Mouse (Mus musculus) embryonic facial prominence, embryonic 15.5 days (tissue): ENCODE measurements around the gene Traf2. TPM values are rescaled to one million over a fixed set of nuclear protein-coding genes. Genes with fewer than 3 reads are reported as not detected.
A peak's percentile ranks its signal among the peaks of the same experiment; 100 is the strongest.

Source experiments
- ATAC-seq: fragments of 200-750 bp; cut with Nextera tagmentation; 2 replicates; pipeline ENCODE4 v1.8.0; 2017; ENCODE audit warnings: low read depth, moderate TSS enrichment; ENCODE audit not compliant: insufficient number of reproducible peaks, low FRiP score, low TSS enrichment
- H3K27ac ChIP-seq: fragments of 300-500 bp; sonication (generic); replicated peaks from 2 replicates; pipeline ENCODE4 v1.5.1; 2015; ENCODE audit warnings: mild to moderate bottlenecking, inconsistent platforms
- H3K27me3 ChIP-seq: fragments of 300-500 bp; sonication (generic); 2 replicates; pipeline ENCODE4 v1.6.1; 2015; ENCODE audit warnings: inconsistent platforms
- H3K36me3 ChIP-seq: fragments of 300-500 bp; sonication (generic); 2 replicates; pipeline ENCODE4 v1.6.1; 2015; ENCODE audit warnings: mild to moderate bottlenecking, inconsistent platforms
- H3K4me1 ChIP-seq: fragments of 300-500 bp; sonication (generic); 2 replicates; pipeline ENCODE4 v1.6.1; 2015; ENCODE audit warnings: inconsistent platforms
- H3K4me2 ChIP-seq: fragments of 300-500 bp; sonication (generic); replicated peaks from 2 replicates; pipeline ENCODE4 v1.6.1; 2015; ENCODE audit warnings: mild to moderate bottlenecking, inconsistent platforms
- H3K4me3 ChIP-seq: fragments of 300-500 bp; sonication (generic); replicated peaks from 2 replicates; pipeline ENCODE4 v1.5.1; 2015; ENCODE audit warnings: mild to moderate bottlenecking, inconsistent platforms
- H3K9ac ChIP-seq: fragments of 300-500 bp; sonication (generic); 2 replicates; pipeline ENCODE4 v1.6.1; 2015; ENCODE audit warnings: inconsistent platforms
- H3K9me3 ChIP-seq: fragments of 300-500 bp; sonication (generic); replicated peaks from 2 replicates; pipeline ENCODE4 v1.6.1; 2016; ENCODE audit warnings: inconsistent platforms
- WGBS: fragments of 180-500 bp; shearing (Covaris S2); methylation state at CpG from one replicate; pipeline ENCODE4 v1.1.7; 2015; 5-methylcytosine and 5-hydroxymethylcytosine counted together
- polyA plus RNA-seq: library from polyadenylated mRNA; unstranded; fragments of >200 nt; fragmentation: Nextera tagmentation; extraction: Ambion mirVana; gene quantifications from 2 replicates; pipeline ENCODE4 v1.2.1, GENCODE M21; 2015

Traf2 gene
- polyA plus RNA-seq, 1 experiment from 2014 or later, result 36.2 TPM

DNA sequence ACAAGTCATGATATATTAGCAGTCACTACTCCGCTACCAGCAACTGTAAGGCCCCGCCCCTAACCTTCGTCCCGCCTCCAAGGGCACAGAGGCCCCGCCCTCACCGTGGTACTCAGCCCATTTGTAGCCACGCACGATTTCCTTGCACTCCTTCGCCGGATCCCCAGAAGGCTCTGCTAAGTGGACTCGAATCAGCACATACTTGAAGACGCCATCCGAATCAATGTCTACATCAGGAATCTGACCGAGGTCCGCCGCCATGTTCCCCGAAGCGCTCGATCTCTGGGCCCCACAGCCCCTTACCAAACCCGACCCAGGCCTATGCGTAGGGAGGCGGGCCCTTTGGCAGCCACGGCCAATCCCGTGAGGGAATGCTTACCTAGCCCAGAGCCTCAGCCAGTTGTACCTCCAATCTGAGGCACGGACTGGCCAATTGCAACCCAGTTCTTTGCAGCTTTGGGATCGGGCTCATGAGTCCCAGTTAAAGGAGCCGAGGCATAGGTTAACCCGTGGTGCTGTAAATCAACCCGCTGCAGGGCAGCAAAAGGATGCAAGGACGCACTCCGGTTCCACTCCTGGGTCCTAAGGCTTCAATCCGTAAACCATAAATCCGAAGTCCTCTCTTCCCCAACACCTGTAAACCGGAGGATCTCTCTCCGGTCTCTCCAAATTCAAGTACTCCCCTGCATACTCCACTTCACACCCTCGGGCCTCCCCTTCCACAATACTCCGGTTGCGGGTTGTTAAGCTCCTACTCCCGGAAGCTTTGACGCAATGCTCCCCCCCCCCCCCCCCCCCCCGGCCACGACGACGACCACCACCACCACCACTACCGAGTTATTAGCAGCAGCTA, 28.1 kb upstream of the Traf2 start, which contains the start of the genes Mamdc4 and Phpt1:
Gene Mamdc4, minus strand, starts transcription at position 267 of the 853 bp plus-strand sequence.
Gene Phpt1, minus strand, starts transcription at position 646 of the 853 bp plus-strand sequence.
- Histone ChIP-seq H3K4me1 (peaks cover 54% of the 10 kb centered on the region), H3K36me3 (peaks cover 8% of the 10 kb centered on the region), H3K27ac (peak within 1 kb of the TSS; percentile 95), H3K4me2 (peak within 1 kb of the TSS; percentile 90), H3K9ac (peak within 1 kb of the TSS; percentile 50), H3K4me3 (peak within 1 kb of the TSS; percentile 63), H3K27me3 (peaks cover 40% of the 10 kb centered on the region), H3K9me3 (no peaks in the 10 kb centered on the region)
- ATAC-seq, result peak; percentile 98
- WGBS, result under 1% methylated on average over 45 of the region's 45 CpGs

DNA sequence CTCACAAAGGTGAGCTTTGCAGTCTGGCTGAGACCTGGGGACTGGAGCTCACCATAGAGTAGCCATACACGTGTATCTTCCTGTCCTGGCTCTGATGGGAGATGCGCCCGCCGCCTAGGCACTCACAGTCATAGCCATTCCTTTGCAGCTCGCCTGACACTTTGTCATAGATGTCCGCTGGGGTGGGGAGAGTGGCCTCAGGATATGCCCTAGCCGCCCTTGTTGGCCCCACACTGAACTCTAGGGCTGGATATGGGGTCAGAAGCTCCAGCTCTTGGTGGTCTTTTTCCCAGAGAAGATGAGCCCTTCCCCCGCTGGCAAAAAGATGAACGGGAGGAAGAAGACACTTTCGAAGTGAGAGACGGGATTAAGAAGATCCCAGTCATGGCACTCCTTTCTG, 27.4 kb upstream of the Traf2 start:
- 21% methylated on average over 11 of the region's 11 CpGs for WGBS
- Histone ChIP-seq H3K36me3 (peaks cover 15% of the 10 kb centered on the region), H3K4me3 (peak overlapping the region; percentile 63), H3K27ac (peak overlapping the region; percentile 95; the same call in 1 of the 2 replicates), H3K27me3 (peaks cover 33% of the 10 kb centered on the region), H3K4me1 (peaks cover 47% of the 10 kb centered on the region), H3K9me3 (no peaks in the 10 kb centered on the region), H3K9ac (peak overlapping the region; percentile 31), H3K4me2 (peak overlapping the region; percentile 90)
- no peak for ATAC-seq

DNA sequence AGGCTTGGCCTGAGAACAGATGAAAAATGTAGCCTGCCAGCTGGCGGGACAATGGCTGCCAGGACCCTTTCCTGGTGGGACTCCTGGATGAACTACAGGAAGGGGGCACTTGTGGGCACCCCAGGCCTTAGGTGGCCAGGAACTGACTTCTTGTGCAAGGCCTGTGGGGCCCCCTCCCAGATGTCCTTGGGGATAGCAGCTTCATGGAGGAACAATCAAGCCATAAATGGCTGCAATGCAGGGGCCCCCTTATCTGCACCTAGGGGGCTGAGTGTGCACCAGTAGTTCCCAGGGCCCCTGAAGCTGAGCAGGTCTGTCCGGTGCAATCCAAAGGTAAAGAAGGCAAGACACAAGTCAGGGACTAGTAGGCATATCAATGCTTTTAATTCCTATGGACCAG, 26.3 kb upstream of the Traf2 start:
- peaks cover 37% of the 10 kb centered on the region for H3K4me1 ChIP-seq

DNA sequence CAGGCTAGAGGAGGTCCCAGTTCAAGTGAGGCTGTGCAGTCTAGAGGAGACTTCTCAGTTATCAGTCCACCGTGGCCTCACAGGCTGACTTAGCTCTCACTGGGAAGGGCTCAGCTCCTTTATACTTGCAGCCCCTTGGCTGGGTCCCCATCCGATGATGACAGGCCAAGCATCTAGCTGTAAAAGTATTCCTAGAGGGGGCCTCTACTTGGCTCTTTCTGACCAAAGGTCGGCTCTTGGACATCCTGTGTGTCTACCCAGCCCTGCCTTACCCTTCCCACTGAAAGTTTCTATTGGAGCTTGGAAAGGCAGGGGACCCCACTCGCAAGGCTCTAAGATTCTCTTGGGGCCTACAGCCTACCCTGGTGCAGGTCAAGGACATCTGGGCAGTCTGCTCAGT, 24.5 kb upstream of the Traf2 start:
- 89% methylated on average over 4 of the region's 4 CpGs for WGBS
- Histone ChIP-seq H3K9ac (no peak overlapping the region), H3K27ac (no peak overlapping the region), H3K9me3 (no peaks in the 10 kb centered on the region), H3K4me2 (no peak overlapping the region), H3K4me1 (peaks cover 24% of the 10 kb centered on the region), H3K4me3 (no peak overlapping the region), H3K36me3 (peaks cover 27% of the 10 kb centered on the region), H3K27me3 (peaks cover 4% of the 10 kb centered on the region)
- no peak for ATAC-seq

More for the DNA sequence above, 26.3 kb upstream of the Traf2 start:
- Histone ChIP-seq H3K4me3 (peak overlapping the region; percentile 63; the same call in 1 of the 2 replicates), H3K27me3 (peaks cover 22% of the 10 kb centered on the region), H3K9me3 (no peaks in the 10 kb centered on the region), H3K9ac (no peak overlapping the region), H3K4me2 (no peak overlapping the region), H3K36me3 (peaks cover 24% of the 10 kb centered on the region), H3K27ac (no peak overlapping the region)
- ATAC-seq, result no peak
- WGBS, result 97% methylated on average over 2 of the region's 2 CpGs

DNA sequence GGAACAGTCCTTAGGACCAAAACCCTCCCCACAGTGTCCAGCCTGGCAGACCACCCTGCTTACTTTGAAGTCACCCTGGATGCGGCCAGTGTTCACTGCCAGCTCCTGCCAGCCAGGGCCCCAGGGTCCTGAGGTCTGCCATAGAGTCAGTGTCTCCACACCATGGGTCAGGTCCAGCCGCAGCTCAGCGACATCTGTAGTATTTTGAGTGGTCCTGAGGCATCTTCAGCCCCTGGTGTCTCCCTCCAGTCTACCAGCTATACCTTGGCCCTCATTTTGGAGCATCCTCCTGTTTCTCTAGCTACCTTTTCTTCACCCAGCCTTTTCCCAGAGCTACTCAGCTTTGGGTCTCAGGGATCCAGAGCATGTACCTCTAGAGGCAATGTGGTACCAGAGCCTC, 22.6 kb upstream of the Traf2 start:
- no peak overlapping the region for H3K9ac ChIP-seq
- H3K4me2 ChIP-seq, result no peak overlapping the region
- H3K36me3 ChIP-seq, result peaks cover 46% of the 10 kb centered on the region
- WGBS, result 85% methylated on average over 3 of the region's 3 CpGs
- peaks cover 14% of the 10 kb centered on the region for H3K4me1 ChIP-seq
- H3K4me3 ChIP-seq, result no peak overlapping the region
- no peaks in the 10 kb centered on the region for H3K9me3 ChIP-seq
- ATAC-seq, result no peak
- no peak overlapping the region for H3K27ac ChIP-seq
- H3K27me3 ChIP-seq, result no peaks in the 10 kb centered on the region

DNA sequence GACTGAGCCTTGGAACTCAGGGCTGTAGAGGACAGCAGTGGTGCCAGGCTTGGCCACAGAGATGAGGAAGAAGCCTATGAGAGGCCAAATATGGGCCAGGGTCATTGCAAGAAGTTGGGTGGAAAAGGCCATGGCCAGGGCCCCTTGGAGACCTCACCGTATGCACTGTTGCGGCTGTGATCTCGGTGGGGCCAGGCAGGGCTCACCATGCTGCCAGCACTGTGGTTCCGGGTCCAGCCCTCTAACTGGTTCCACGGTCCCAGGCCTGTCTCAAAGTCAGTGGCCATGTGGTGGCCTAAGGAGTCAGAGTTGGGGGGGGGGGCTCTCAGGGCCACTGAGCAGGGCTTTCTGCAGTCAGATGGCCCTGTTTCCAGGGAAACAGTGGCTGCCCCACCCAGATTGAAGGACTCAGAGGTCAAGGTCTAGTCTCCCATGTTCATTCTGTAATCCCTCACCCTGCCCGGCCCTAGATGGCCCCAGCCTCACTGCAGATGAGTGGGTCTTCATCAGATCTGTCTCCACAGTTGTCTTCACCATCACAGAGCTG, 21.8 kb upstream of the Traf2 start:
- H3K4me3 ChIP-seq, result no peak overlapping the region
- H3K4me1 ChIP-seq, result peaks cover 6% of the 10 kb centered on the region
- no peaks in the 10 kb centered on the region for H3K9me3 ChIP-seq
- no peak overlapping the region for H3K9ac ChIP-seq
- ATAC-seq, result no peak
- H3K36me3 ChIP-seq, result peaks cover 54% of the 10 kb centered on the region
- H3K27ac ChIP-seq, result no peak overlapping the region
- WGBS, result 82% methylated on average over 6 of the region's 6 CpGs
- H3K4me2 ChIP-seq, result no peak overlapping the region
- H3K27me3 ChIP-seq, result no peaks in the 10 kb centered on the region

DNA sequence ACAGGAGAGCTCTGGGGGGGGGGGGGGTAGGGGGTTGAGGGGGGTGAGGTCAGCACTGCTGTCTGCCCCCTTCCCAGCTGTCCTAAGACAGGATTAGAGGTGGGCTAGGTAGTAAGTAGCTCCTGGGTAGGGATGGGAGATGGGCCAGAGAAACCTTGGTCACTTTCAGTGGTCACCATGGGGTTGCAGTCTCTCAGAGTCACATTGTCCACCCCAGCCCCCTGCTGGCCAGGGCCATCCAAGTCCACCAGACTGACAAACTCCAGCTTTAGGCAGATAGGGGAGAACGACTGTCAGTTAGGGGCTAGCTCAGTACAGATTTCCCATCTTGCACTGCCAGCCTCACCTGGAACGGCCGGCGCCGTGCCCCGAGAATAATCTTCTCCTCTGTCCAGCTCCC, 19.8 kb upstream of the Traf2 start:
- H3K27me3 ChIP-seq, result no peaks in the 10 kb centered on the region
- H3K36me3 ChIP-seq, result peaks cover 73% of the 10 kb centered on the region
- H3K4me3 ChIP-seq, result no peak overlapping the region
- H3K4me2 ChIP-seq, result no peak overlapping the region
- ATAC-seq, result no peak
- H3K27ac ChIP-seq, result no peak overlapping the region
- H3K9ac ChIP-seq, result no peak overlapping the region
- WGBS, result 75% methylated on average over 6 of the region's 6 CpGs
- H3K9me3 ChIP-seq, result no peaks in the 10 kb centered on the region
- H3K4me1 ChIP-seq, result no peaks in the 10 kb centered on the region

DNA sequence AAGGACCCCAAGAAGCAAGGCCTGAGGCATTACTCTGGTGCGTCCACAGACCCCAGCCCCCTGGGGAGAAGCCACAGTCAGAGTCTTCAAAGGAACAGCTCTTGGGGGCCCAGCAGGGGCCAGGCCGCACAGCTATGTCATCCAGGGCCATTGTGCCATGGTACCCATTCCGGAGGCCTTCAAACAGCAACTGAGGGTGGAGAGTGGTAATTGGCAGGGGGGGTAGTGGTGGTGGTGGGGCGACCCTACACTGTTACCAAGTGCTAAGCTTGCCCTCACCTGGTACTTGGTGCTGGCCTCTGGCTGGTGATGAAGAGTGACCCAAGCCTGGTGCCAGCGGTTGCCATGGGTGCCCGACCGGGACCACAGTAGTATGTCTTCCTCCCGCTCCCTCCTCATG, 19.0 kb upstream of the Traf2 start:
- no peak overlapping the region for H3K4me3 ChIP-seq
- H3K9me3 ChIP-seq, result no peaks in the 10 kb centered on the region
- no peak overlapping the region for H3K9ac ChIP-seq
- no peaks in the 10 kb centered on the region for H3K4me1 ChIP-seq
- peaks cover 77% of the 10 kb centered on the region for H3K36me3 ChIP-seq
- H3K4me2 ChIP-seq, result no peak overlapping the region
- no peaks in the 10 kb centered on the region for H3K27me3 ChIP-seq
- ATAC-seq, result no peak
- H3K27ac ChIP-seq, result no peak overlapping the region
- 89% methylated on average over 8 of the region's 8 CpGs for WGBS

DNA sequence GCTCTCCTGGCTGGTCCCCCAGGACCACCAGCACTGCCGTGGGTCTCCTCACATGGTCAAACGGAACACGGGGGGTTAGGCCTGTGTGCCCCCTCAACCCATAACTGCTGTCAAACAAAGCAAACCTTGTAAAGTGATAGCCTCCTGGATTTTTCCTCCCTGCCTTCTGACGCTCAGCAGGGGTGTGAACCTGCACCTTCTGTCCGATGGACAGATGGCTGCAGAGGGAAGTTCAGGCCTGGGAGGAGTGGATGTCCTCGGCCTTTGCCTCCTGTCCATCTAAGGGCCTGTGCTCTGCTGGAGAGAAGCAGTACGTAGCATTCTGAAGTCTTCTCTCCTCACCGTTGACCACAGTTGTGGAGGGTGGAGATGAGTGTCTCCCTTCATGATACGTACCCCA, 15.2 kb upstream of the Traf2 start:
- WGBS, result 83% methylated on average over 9 of the region's 9 CpGs
- no peaks in the 10 kb centered on the region for H3K27me3 ChIP-seq
- no peak for ATAC-seq
- H3K9me3 ChIP-seq, result no peaks in the 10 kb centered on the region
- H3K9ac ChIP-seq, result no peak overlapping the region
- H3K4me2 ChIP-seq, result no peak overlapping the region
- H3K4me1 ChIP-seq, result peaks cover 18% of the 10 kb centered on the region
- H3K36me3 ChIP-seq, result peaks cover 63% of the 10 kb centered on the region
- no peak overlapping the region for H3K27ac ChIP-seq
- no peak overlapping the region for H3K4me3 ChIP-seq

DNA sequence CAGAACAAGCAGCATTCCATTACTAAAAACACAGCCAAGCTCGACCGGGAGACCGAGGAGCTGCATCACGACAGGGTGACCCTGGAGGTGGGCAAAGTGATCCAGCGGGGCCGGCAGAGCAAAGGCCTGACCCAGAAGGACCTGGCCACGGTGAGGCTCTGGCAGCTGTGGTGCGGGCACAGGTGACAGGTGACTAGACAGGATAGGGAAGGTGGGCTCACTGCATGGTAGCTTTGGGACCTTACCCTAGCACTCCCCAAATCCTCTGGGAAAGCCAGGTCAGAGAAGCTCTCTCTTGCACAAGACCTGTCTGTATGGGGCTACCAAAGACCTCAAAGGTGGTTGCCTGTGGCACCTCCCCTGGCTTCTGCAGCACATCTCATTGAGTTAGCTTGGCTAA, 13.8 kb upstream of the Traf2 start:
- H3K27me3 ChIP-seq, result no peaks in the 10 kb centered on the region
- H3K4me3 ChIP-seq, result no peak overlapping the region
- H3K9me3 ChIP-seq, result no peaks in the 10 kb centered on the region
- H3K4me2 ChIP-seq, result no peak overlapping the region
- no peak overlapping the region for H3K9ac ChIP-seq
- H3K36me3 ChIP-seq, result peaks cover 56% of the 10 kb centered on the region
- 78% methylated on average over 8 of the region's 8 CpGs for WGBS
- peaks cover 21% of the 10 kb centered on the region for H3K4me1 ChIP-seq
- H3K27ac ChIP-seq, result no peak overlapping the region
- ATAC-seq, result no peak

DNA sequence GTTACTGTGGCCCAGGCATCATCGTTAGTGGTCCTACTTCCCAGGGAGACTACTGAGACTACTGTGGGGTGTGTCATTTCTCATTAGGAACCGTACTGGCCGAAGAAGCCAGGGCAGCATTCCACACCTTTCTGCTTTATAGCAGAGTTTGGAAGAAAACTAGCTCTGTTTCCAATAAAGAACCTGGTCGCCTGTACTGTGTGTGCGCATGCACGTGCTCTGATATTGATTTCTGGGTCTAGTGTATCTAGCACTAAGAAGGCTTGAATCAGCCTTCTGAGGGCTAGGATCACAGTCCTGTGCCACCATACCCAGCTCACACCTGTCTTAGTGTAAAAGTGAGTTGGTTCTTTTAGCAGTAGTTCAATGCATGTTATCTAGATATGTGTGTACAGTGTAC, 12.0 kb upstream of the Traf2 start:
- Histone ChIP-seq H3K36me3 (peaks cover 38% of the 10 kb centered on the region), H3K9me3 (no peaks in the 10 kb centered on the region), H3K27me3 (no peaks in the 10 kb centered on the region), H3K9ac (peak overlapping the region; percentile 95; the same call in 1 of the 2 replicates), H3K4me2 (peak overlapping the region; percentile 93), H3K4me1 (peaks cover 21% of the 10 kb centered on the region), H3K4me3 (peak overlapping the region; percentile 100), H3K27ac (no peak overlapping the region)
- 39% methylated on average over 6 of the region's 6 CpGs for WGBS
- no peak for ATAC-seq
